Mouse (Mus musculus): ENCODE results near the gene Accs. TPM values are rescaled to one million over a fixed set of nuclear protein-coding genes. Genes with fewer than 3 reads are reported as not detected.

Gene Accs
- total RNA-seq, 2 experiments from 2014 or later = 3.4 to 5.0 TPM

GRCm38 (mm10) chr2:93802947-93803346 lies 46.8 kb downstream of the Accs start:
- no peak for DNase-seq
- intact Hi-C loops (cut with DNase I) = no loop called here

DNA sequence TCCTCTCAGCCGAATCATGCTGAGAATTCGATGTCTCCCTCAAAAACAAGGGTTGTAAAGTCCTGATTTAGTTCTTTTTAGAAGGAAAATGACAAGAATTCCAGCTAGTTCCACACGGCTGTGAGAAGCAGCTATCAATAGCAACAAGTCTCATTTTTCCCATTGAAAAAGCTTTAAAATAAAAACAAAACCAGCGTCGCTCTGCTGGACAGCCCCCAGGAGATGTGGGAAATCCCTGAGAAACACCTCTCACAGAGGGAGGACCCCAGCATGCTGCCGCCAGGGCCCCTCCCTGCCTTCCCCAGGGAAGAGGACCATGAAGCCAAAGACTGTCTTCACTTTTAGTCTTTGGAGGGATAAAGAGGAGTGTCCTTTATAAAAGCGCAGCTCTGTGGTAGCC lies 48.6 kb downstream of the Accs start:
- intact Hi-C loops (cut with DNase I) = no loop called here
- DNase-seq = no peak

GRCm38 (mm10) chr2:93797162-93797795 lies 52.5 kb downstream of the Accs start:
- peak in 1 of 2 experiments; percentile 33 for DNase-seq
- intact Hi-C loops (cut with DNase I) = no loop called here

DNA sequence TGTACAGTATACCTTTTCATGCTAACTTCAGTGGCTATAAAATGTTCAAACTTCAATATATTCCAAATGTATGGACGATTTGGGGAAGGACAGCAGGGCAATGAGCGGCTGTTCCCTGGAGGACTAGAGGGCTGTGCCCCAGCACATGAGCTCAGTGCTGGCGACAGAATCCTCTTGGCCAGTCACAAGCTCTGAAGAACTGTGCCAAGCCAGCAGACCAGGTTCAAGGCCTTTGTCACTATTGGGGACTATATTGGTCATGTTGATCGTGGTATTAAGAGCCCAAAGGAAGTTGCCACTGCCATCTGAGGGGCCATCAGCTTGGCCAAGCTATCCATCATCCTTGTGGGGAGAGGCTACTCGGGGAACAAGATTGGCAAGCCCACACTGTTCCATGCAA lies 55.4 kb downstream of the Accs start:
- intact Hi-C loops (cut with DNase I) = no loop called here
- DNase-seq = no peak

DNA sequence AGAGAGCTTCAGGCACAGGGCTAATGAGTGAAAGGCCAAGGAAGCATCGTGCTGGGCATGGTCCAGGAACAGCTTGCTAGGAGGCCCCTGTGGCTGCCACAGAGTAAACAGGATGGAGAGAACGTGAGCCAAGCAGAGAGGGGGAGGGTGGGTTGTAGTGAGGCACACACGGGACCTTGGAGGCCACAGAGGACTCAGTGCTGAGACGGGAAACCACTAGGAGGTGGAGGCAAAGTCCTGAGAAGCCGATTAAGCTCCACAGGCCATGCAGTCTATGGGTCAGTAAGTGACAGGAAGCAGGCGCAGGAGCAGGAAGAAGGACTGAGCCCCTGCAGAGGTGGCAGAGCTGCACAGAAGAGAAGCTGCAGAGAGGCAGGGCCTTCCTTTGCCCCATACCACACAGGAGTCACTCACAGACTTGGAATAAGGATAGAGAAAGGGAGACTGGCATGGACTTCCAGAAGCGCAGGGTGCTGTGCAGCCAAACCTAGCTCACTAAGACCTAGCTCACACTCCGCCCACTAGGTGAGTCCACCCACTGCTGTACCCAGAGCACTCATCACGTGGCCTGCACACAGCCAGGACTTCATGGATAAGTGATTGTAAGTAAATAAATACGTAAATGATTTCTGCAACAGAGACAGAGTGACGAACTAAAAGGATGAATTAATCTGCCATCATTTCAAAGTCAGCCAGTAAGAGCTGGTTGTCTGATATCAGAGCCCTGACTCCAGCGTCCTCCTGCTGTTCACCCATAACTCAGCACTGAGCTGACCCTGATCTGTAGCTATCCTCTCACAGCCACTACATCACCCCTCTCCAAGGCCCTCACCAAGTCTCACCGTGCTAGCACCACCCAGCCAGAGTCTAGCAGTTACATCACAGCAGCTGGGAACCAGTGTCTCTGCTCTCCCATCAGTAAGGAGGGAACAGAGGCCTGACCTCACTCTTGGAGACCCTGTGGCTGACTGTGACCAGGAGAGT lies 57.9 kb downstream of the Accs start:
- DNase-seq = peak; percentile 60 to 61
- intact Hi-C loops (cut with DNase I) = no loop called here

- intact Hi-C loops (cut with DNase I) = no loop called here
Measured at GRCm38 (mm10) chr2:93790798-93791345, 58.9 kb downstream of the Accs start.

GRCm38 (mm10) chr2:93788557-93788956 lies 61.2 kb downstream of the Accs start:
- intact Hi-C loops (cut with DNase I) = loop anchor here (5.0 kb wide), 2 partner anchors 131 to 366 kb away; no protein-coding TSS in a partner anchor
- DNase-seq = no peak

More at GRCm38 (mm10) chr2:93790798-93791345, 58.9 kb downstream of the Accs start:
- DNase-seq = no peak

DNA sequence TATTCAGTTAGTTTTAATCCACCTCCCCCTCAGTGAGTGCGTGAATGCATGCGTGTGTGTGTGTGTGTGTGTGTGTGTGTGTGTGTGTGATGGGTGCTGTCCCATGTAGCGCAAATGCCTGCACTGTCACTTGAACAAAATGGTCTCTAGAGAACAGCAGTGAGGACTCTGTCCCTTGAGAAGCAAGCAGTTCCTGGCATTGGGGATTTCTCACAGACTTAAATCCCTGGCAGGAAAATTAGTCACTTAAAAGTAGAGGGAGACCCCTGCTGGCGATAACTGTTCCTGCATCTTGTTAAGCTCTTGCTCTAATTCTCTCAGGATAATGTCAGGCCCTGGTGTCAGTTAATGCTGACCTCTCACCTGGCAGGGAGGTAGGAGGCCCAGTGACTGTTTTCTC lies 63.6 kb downstream of the Accs start:
- intact Hi-C loops (cut with DNase I) = loop anchor here (5.0 kb wide), 2 partner anchors 129 to 364 kb away; no protein-coding TSS in a partner anchor
- DNase-seq = peak; percentile 73 to 82

- intact Hi-C loops (cut with DNase I) = loop anchor here (1.0 to 5.0 kb wide), 3 partner anchors 128 to 363 kb away; no protein-coding TSS in a partner anchor
- DNase-seq = no peak
Measured at GRCm38 (mm10) chr2:93785432-93785798, 64.3 kb downstream of the Accs start.

DNA sequence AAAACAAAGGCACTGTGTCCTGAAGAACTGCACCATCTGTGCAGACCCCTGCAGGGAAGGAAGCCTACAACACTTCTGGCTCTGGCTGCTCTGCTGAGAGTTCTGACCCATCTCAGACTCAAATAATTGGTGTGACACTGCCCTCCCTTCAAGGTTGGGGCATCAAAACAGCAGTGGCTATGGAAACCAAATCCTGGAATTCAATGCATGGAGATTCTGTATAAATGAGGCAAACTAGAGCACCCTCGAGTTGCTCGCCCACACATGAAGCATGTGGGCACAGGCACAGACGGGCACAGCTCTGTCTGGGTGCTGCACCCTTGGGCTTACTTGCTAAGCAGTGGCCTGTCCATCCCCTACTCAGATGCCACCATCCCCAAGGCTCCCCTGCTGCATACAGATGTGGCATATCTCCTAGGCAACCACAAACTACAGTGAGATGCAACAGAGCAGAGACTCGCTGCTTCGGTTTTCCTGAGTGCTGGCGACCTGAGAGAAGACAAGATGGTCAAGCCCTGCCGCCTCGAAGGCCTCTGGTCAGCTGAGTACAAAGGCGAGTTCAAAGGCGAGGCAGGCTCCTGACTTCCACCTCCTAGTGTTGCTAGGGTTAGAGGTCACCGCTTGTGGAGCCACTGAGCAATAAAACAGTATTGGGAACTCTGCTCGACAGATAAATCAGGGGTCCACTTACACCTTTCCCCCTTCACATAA lies 64.9 kb downstream of the Accs start:
- no peak for DNase-seq
- intact Hi-C loops (cut with DNase I) = loop anchor here (1.0 to 5.0 kb wide), 3 partner anchors 128 to 363 kb away; no protein-coding TSS in a partner anchor

DNA sequence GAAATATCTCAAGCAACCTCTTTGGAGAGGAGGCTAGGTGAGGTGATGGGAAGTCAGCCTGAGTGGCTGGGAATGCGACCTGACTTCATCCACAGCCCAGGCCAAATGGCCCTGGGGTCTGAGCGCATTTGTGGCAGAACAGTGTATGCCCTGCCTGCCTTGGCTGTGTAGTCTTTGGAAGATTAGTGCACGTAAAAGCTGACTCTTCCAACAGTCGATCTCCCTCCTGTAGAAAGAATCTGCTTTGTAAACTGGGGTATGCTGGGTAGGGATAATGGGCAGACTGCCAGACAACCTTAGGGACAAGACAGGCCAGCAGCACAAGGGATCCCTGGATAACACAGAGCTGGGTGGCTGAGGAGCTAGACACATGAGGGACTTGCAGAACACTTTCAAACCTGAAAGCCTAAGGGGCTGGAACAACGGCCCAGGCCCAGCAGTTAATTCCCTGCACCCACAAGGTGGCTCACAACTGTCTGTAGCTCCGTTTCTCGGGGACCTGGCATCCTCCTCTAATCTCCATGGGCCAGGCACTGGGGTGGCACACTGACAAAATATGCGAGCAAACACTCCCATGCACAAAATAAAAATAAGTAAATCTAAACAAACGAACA lies 65.7 kb downstream of the Accs start:
- intact Hi-C loops (cut with DNase I) = no loop called here
- no peak for DNase-seq

Other genes starting within 250 kb of the Accs start
- gene Alx4, start 207.6 kb downstream of the Accs start, total RNA-seq (2021) = under 1 TPM; 0.10 to 0.15 TPM
- 10 to 100 TPM; 48.8 to 49.9 TPM for gene Ext2, start 27.4 kb downstream of the Accs start, total RNA-seq (2021)
- gene Accsl, start 19.2 kb upstream of the Accs start, total RNA-seq (2021) = not detected
- gene Gm13889, start 107.3 kb upstream of the Accs start, total RNA-seq (2021) = 10 to 100 TPM; 20.7 to 20.9 TPM
- gene Gm27027, start 146.4 kb upstream of the Accs start, total RNA-seq (2021) = not detected
- gene Alkbh3, start 160.9 kb upstream of the Accs start, total RNA-seq (2021) = 10 to 100 TPM; 58.7 to 63.1 TPM

All from heart, postnatal 14 days (tissue).